In the genomic region with DNA sequence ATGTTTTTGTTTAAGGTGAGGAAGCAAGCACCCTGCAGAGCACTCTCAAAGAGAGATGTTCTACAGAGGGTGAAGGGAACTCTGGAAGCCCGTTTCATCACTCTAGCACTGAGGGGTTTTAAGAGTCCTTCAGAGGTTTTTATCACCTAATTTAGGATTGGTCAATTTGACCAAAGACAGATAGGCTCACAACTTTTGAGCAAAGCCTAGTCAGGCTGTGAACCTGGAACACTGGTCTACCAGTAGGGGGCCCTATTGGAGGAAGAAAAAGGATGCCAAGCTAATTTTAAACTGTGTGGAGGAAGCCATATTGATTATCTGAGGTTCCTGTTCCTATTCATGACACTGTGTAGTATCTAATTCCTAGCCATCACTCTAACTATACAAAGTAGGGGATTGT, we compare ENCODE assay signal across 12 mouse cellular contexts.
"Had no signal": no experiment of that assay in that cellular context is flagged by ENCODE, and none has a peak within 500 bp of the region (broad histone marks: within the 10 kb centered on the region; RNA-seq: fewer than 3 reads in every experiment).

No protein-coding gene starts in this region.

- H3K9ac ChIP-seq: kidney, embryonic 15.5 days; liver, embryonic 13.5 days; lung, embryonic 14.5 days; midbrain, embryonic 13.5 days had no signal

- H3K4me1 ChIP-seq: kidney, embryonic 15.5 days; liver, embryonic 13.5 days; midbrain, embryonic 13.5 days had no signal

- H3K27ac ChIP-seq: kidney, embryonic 15.5 days; liver, embryonic 13.5 days; macrophage; midbrain, embryonic 13.5 days had no signal

- H3K4me2 ChIP-seq: kidney, embryonic 15.5 days; liver, embryonic 13.5 days; lung, embryonic 14.5 days; midbrain, embryonic 13.5 days had no signal

- H3K27me3 ChIP-seq: kidney, embryonic 15.5 days; liver, embryonic 13.5 days; midbrain, embryonic 13.5 days had no signal

- H3K36me3 ChIP-seq: kidney, embryonic 15.5 days; liver, embryonic 13.5 days; midbrain, embryonic 13.5 days had no signal

- DNase-seq: kidney, adult 8-10 months; kidney, postnatal 10 days; kidney, postnatal 36 days; liver, embryonic 13.5 days; lung, embryonic 14.5 days; thymus, adult 18-20 months; thymus, postnatal 36 days had no signal

- H3K9me3 ChIP-seq: kidney, embryonic 15.5 days; liver, embryonic 13.5 days; midbrain, embryonic 13.5 days had no signal

- H3K4me3 ChIP-seq: kidney, embryonic 15.5 days; liver, embryonic 13.5 days; midbrain, embryonic 13.5 days had no signal

- ATAC-seq: lung, postnatal 0 days; midbrain, embryonic 13.5 days; midbrain, embryonic 16.5 days had no signal
